Mouse (Mus musculus) hindbrain, embryonic 10.5 days (tissue): ENCODE measurements around the gene Inf2. TPM values are rescaled to one million over a fixed set of nuclear protein-coding genes. Genes with fewer than 3 reads are reported as not detected.

Source experiments
- DNase-seq: peaks from one replicate; pipeline ENCODE4 v3.0.0-alpha.2; 2017; ENCODE audit warnings: low spot score
- H3K27ac ChIP-seq: fragments of 300-500 bp; sonication (generic); 2 replicates; pipeline ENCODE4 v1.5.1; 2016; ENCODE audit warnings: mild to moderate bottlenecking, moderate library complexity
- H3K27me3 ChIP-seq: fragments of 300-500 bp; sonication (generic); 2 replicates; pipeline ENCODE4 v1.6.1; 2016; ENCODE audit warnings: mild to moderate bottlenecking; ENCODE audit not compliant: poor library complexity, insufficient read depth, severe bottlenecking
- H3K36me3 ChIP-seq: fragments of 300-500 bp; sonication (generic); 2 replicates; pipeline ENCODE4 v1.6.1; 2016; ENCODE audit warnings: mild to moderate bottlenecking, moderate library complexity
- H3K4me1 ChIP-seq: fragments of 300-500 bp; sonication (generic); replicated peaks from 2 replicates; pipeline ENCODE4 v1.6.1; 2016; ENCODE audit warnings: mild to moderate bottlenecking
- H3K4me3 ChIP-seq: fragments of 300-500 bp; sonication (generic); 2 replicates; pipeline ENCODE4 v1.5.1; 2016; ENCODE audit warnings: mild to moderate bottlenecking, moderate library complexity
- H3K9me3 ChIP-seq: fragments of 300-500 bp; sonication (generic); 2 replicates; pipeline ENCODE4 v1.6.1; 2016; ENCODE audit warnings: mild to moderate bottlenecking, moderate library complexity
- WGBS: fragments of 180-500 bp; shearing (Covaris S2); methylation state at CpG from one replicate; pipeline ENCODE4 v1.1.7; 2016; 5-methylcytosine and 5-hydroxymethylcytosine counted together
- polyA plus RNA-seq: library from polyadenylated mRNA; unstranded; fragments of >200 nt; fragmentation: Nextera tagmentation; extraction: Ambion mirVana; gene quantifications from 2 replicates; pipeline ENCODE4 v1.2.1, GENCODE M21; 2016

Inf2 gene
- polyA plus RNA-seq, 1 experiment from 2014 or later: 1.5 TPM

- WGBS: 40% methylated on average over 12 of the region's 12 CpGs
- no peak for DNase-seq
- Histone ChIP-seq H3K27ac (no peak overlapping the region), H3K4me1 (peaks cover 44% of the 10 kb centered on the region), H3K27me3 (peaks cover 33% of the 10 kb centered on the region), H3K4me3 (no peak overlapping the region), H3K36me3 (no peaks in the 10 kb centered on the region), H3K9me3 (no peaks in the 10 kb centered on the region)
These were observed 33.7 kb upstream of the Inf2 start for GRCm38 (mm10) chr12:112554900-112555299.

DNA sequence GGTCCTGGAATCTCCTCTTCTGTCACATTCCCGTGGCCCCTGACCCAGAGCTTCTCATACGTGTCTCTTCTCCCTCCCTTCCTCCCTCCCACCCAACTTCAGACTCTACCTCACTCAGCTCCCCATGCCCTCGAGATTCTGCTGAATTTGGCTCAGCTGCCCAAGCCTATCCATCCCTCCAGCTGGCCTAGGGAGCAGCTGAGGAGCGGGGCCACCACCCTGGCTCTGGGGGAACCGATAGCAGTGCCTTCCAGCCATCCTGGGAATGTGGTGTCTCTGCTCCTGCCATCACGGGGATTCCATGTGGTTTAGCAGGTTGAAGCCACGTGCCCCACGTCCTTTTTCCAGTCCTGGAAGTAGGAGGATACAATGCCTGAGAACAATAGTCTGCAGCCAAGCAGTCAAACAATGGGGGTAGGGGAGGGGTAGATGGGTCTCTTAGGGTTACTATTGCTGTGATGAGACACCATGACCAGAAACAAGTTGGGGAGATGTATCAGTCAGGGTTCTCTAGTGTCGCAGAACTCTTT is 32.0 kb upstream of the Inf2 start:
- WGBS: 69% methylated on average over 9 of the region's 9 CpGs
- H3K36me3 ChIP-seq: no peaks in the 10 kb centered on the region
- peaks cover 22% of the 10 kb centered on the region for H3K27me3 ChIP-seq
- peaks cover 33% of the 10 kb centered on the region for H3K4me1 ChIP-seq
- H3K27ac ChIP-seq: no peak overlapping the region
- no peak for DNase-seq
- no peaks in the 10 kb centered on the region for H3K9me3 ChIP-seq
- no peak overlapping the region for H3K4me3 ChIP-seq

- 83% methylated on average over 5 of the region's 5 CpGs for WGBS
- DNase-seq: no peak
- H3K27me3 ChIP-seq: peaks cover 22% of the 10 kb centered on the region
- no peak overlapping the region for H3K4me3 ChIP-seq
- H3K9me3 ChIP-seq: no peaks in the 10 kb centered on the region
- no peak overlapping the region for H3K27ac ChIP-seq
- H3K4me1 ChIP-seq: peaks cover 27% of the 10 kb centered on the region
- no peaks in the 10 kb centered on the region for H3K36me3 ChIP-seq
These were observed 31.4 kb upstream of the Inf2 start for GRCm38 (mm10) chr12:112557219-112557618.

DNA sequence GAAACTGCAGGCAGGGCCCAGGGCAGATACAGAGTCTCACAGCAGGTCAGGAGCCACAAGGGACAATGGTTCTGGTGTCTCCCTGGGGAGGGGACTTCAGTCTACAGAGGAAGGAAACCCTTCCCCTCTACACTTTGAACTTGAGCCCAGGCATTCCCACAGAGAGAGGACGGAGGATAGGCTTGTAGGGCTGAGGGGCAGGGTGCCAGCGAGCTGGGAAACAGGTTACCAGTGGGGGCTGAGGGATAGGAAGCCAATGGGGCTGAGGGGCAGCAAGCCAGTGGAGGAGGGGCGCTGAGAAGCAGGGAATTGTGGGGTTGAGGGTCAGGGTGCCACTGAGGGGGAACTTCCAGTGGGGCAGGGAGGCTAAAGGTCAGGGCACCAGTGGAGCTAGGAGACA is 29.4 kb upstream of the Inf2 start:
- H3K4me3 ChIP-seq: no peak overlapping the region
- WGBS: 40% methylated on average over 3 of the region's 3 CpGs
- H3K9me3 ChIP-seq: no peaks in the 10 kb centered on the region
- H3K27ac ChIP-seq: no peak overlapping the region
- peaks cover 13% of the 10 kb centered on the region; the same call in 1 of the 2 replicates for H3K27me3 ChIP-seq
- DNase-seq: no peak
- H3K36me3 ChIP-seq: no peaks in the 10 kb centered on the region
- peaks cover 16% of the 10 kb centered on the region; the same call in 1 of the 2 replicates for H3K4me1 ChIP-seq

DNA sequence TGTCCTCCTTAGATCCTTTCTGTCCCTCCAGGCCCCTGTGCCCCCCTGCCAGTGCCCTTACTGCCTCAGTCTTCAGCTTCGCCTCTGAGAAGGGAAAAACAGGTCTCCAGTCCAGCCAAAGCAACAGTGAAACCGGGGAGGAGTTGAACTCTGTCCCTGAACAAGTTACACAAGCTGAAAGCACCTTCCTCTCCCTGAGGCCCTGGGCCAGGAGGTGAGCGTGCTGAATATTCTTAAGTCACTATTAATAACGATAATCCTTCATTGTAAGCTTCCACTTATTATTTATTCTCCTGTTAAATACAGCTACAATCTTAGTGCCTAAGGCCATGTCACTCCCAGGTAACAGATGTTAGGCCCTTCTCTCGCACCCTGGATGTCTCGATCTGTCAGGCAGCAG is 28.9 kb upstream of the Inf2 start:
- no peak overlapping the region for H3K4me3 ChIP-seq
- no peak overlapping the region for H3K27ac ChIP-seq
- 72% methylated on average over 6 of the region's 6 CpGs for WGBS
- no peak for DNase-seq
- H3K27me3 ChIP-seq: peaks cover 13% of the 10 kb centered on the region; the same call in 1 of the 2 replicates
- peaks cover 18% of the 10 kb centered on the region for H3K4me1 ChIP-seq
- no peaks in the 10 kb centered on the region for H3K36me3 ChIP-seq
- H3K9me3 ChIP-seq: no peaks in the 10 kb centered on the region

DNA sequence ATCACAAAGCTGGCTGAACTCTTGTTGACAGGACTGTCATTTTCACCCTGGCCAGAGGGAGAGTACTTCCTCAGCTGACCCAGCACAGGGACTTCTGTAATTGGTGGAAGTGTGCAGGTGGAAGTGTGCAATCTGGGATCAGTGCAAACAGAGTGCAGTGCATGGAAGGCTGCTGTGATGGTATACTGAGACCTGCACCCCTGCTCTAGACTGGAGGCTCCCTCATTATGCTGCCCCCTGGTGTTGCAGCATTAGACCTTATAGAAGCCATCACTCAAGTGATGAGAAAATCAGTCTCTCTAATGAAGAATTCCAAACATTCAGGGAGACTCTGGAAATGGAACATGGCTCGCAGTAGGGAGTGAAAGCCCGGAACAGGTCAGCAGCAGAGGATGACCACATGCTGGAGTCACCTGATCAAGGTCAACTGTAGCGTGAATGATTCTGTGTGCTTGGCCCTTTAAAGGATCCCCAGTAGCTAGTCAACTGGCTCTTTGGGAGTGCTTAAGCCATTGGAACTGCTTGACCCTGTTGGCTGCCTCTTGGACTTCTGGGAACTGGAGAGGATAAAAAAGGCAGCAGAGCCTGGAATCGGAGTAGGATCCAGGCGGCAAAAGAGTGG is 28.3 kb upstream of the Inf2 start:
- H3K27me3 ChIP-seq: peaks cover 13% of the 10 kb centered on the region; the same call in 1 of the 2 replicates
- 41% methylated on average over 5 of the region's 5 CpGs for WGBS
- peaks cover 24% of the 10 kb centered on the region for H3K4me1 ChIP-seq
- H3K4me3 ChIP-seq: no peak overlapping the region
- H3K36me3 ChIP-seq: no peaks in the 10 kb centered on the region
- no peak for DNase-seq
- no peaks in the 10 kb centered on the region for H3K9me3 ChIP-seq
- H3K27ac ChIP-seq: no peak overlapping the region

GRCm38 (mm10) chr12:112561163-112561562 is 27.4 kb upstream of the Inf2 start:
- H3K36me3 ChIP-seq: no peaks in the 10 kb centered on the region
- H3K27ac ChIP-seq: no peak overlapping the region
- H3K27me3 ChIP-seq: peaks cover 13% of the 10 kb centered on the region
- no peak for DNase-seq
- no peak overlapping the region for H3K4me3 ChIP-seq
- peaks cover 29% of the 10 kb centered on the region for H3K4me1 ChIP-seq
- 67% methylated on average over 3 of the region's 3 CpGs for WGBS
- no peaks in the 10 kb centered on the region for H3K9me3 ChIP-seq

- Histone ChIP-seq H3K4me3 (no peak overlapping the region), H3K9me3 (no peaks in the 10 kb centered on the region), H3K27me3 (peaks cover 7% of the 10 kb centered on the region; the same call in 1 of the 2 replicates), H3K4me1 (peaks cover 25% of the 10 kb centered on the region), H3K36me3 (no peaks in the 10 kb centered on the region), H3K27ac (no peak overlapping the region)
- DNase-seq: no peak
- 81% methylated on average over 5 of the region's 5 CpGs for WGBS
These were observed 26.1 kb upstream of the Inf2 start for GRCm38 (mm10) chr12:112562462-112562861.

DNA sequence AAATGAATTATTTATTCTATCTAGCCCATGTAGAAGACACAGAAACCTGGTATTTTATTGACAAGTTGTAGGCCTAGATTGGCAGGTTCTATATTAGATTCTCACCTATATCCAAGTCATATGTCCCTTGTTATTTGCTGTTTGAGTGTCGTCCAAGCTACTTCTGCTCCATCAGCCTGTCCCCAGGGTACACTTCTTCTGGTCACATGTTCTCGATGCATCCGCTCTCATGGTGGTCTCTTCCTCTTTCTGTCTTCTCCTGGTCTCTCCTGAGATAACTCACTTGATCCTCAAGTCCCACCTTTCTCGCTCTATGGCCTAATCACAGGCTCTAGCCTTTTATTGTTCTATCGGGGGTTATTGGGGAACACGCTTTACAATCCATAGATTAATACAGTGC is 25.6 kb upstream of the Inf2 start:
- H3K27ac ChIP-seq: no peak overlapping the region
- H3K4me1 ChIP-seq: peaks cover 25% of the 10 kb centered on the region
- no peaks in the 10 kb centered on the region for H3K36me3 ChIP-seq
- 90% methylated on average over 6 of the region's 6 CpGs for WGBS
- H3K9me3 ChIP-seq: no peaks in the 10 kb centered on the region
- peaks cover 7% of the 10 kb centered on the region; the same call in 1 of the 2 replicates for H3K27me3 ChIP-seq
- DNase-seq: no peak
- H3K4me3 ChIP-seq: no peak overlapping the region

DNA sequence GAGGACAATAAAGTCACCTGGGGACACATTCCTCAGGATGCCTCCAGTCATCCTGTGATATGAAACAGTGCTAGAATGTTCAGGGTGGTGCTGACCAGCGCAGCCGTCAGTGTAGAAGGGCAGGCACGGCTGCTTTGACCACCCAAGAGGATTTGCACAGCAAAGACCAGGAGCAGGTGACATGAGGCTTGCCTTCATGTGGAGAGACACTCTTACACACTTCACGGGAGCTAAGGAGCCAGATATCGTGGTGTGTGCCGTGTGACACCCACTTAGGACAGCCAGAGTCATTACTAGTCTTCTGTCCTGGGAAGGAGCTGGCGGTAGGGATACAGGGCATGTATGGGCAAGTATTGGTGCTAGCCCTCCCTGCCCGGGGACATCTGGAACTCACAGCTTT is 18.4 kb upstream of the Inf2 start:
- Histone ChIP-seq H3K36me3 (no peaks in the 10 kb centered on the region), H3K4me3 (no peak overlapping the region), H3K9me3 (no peaks in the 10 kb centered on the region), H3K27ac (no peak overlapping the region), H3K27me3 (no peaks in the 10 kb centered on the region; the same call in 1 of the 2 replicates), H3K4me1 (peaks cover 6% of the 10 kb centered on the region)
- no peak for DNase-seq
- 93% methylated on average over 8 of the region's 8 CpGs for WGBS

- Histone ChIP-seq H3K4me3 (no peak overlapping the region), H3K36me3 (no peaks in the 10 kb centered on the region), H3K27me3 (no peaks in the 10 kb centered on the region), H3K27ac (no peak overlapping the region), H3K4me1 (peaks cover 4% of the 10 kb centered on the region), H3K9me3 (no peaks in the 10 kb centered on the region)
- no peak for DNase-seq
- 72% methylated on average over 6 of the region's 6 CpGs for WGBS
These were observed 17.5 kb upstream of the Inf2 start for GRCm38 (mm10) chr12:112571064-112571463.

DNA sequence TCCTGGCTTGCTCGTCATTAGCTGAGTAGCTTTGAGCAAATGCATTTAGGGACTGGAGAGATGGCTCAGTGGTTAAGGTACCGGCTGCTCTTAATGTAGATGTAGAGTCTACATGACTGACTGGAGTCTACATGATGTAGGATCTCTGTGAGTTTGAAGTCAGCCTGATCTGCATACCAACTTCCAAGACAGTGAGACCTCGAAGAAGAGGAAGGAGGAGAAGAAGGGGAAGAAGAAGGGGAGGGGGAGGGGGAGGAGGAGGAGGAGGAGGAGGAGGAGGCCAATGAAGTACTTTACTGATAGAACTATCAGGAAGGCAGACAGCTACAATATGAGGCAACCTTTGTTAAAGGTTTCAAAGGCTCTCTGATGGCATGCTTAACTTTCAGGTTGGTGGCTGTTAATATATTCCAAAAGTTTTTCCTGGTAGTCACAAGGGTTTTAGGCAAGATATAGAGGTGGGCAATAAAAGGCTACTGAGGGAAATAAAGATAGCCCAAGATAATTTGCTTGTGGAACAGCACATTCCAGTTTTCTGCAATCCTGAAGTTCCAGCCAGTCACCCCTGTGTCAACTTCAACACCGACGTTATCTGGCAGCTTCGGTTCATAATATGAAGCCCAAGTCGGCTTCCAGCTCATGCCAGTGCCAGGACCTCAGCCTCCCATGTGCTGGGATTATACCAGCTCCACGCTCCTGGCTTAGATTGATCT is 13.2 kb upstream of the Inf2 start:
- Histone ChIP-seq H3K27me3 (peaks cover 8% of the 10 kb centered on the region), H3K4me1 (peaks cover 27% of the 10 kb centered on the region), H3K9me3 (no peaks in the 10 kb centered on the region), H3K36me3 (no peaks in the 10 kb centered on the region), H3K4me3 (no peak overlapping the region), H3K27ac (no peak overlapping the region)
- WGBS: 85% methylated on average over 8 of the region's 8 CpGs
- no peak for DNase-seq

DNA sequence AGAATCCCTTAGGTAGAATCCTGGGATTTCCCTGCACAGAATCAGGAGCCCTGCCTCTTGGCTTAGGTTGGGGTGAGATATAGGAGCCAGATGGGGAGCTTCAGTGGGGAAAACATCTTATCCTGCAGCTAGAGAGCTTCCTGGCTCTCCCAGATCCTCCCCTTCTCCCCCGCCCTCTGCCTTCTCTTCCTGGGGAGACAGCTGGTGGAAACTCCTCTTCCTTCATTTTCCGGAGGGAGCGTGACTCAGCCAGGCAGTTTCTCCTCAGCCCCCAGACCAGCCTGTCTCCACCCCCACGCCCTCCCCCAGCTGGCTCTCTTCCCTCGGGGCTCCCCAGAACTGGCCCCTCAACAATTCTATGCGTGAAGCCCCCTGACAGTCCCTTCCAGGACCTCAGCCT is 12.2 kb upstream of the Inf2 start:
- peaks cover 27% of the 10 kb centered on the region for H3K4me1 ChIP-seq
- no peaks in the 10 kb centered on the region for H3K9me3 ChIP-seq
- peaks cover 8% of the 10 kb centered on the region for H3K27me3 ChIP-seq
- no peak overlapping the region for H3K4me3 ChIP-seq
- H3K36me3 ChIP-seq: no peaks in the 10 kb centered on the region
- DNase-seq: no peak
- 15% methylated on average over 6 of the region's 6 CpGs for WGBS
- H3K27ac ChIP-seq: peak overlapping the region; percentile 64
